Mouse (Mus musculus): Measurements from ENCODE around the gene Acot13.

DNA sequence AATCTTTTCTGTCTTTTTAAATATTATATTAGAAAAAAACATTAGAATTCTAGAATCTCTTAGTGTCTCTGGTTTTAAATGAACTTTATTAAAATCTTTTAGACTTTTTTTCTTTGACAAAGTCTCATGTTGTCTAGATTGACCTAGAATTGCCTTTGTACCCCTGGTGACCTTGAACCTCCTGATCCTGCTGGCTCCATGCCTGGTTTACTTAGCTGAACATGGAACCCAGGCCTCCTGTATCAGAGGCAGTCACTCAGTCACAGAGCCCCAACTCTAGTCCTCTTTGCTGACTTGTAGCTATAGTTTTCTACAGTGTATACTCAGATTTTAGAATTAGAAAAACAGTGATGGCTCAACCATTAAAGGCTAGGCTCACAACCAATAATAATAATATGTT is 25.3 kb downstream of the Acot13 start:
- TF ChIP-seq CTCF (IDR thresholded peaks at IDR 0.05; ENCODE audit: low read depth, low read length) (no peak), POLR2A (IDR thresholded peaks at IDR 0.05; ENCODE audit: extremely low read depth, insufficient read depth, low read length) (no peak)
